Mouse (Mus musculus): ENCODE measurements around the gene Atg9b.

Gene Atg9b

DNA sequence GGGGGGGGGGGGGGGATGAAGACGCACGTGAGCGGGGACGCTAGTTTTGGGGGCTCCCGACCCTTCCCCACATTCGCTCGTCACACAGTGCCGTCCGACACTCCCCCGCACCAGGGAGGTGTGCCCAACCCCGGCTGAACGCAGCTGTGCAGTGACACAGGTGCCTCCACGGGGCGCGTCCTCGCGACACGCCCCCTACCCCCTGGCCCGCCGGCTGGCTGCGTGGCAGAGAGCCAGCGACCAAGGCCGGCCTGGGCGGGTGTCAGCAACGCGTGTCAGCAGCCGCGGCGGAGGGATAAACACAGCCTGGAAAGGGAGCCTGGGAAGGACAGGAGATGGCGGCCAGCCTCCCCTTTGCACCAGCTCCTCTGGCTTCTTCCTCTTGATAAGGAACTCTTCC lies 43.4 kb downstream of the Atg9b start:
- no peak for DNase-seq (ENCODE audit: low read depth)

GRCm38 (mm10) chr5:24348128-24348527 lies 43.8 kb downstream of the Atg9b start:
- DNase-seq (ENCODE audit: low read depth) = peak; percentile 53

DNA sequence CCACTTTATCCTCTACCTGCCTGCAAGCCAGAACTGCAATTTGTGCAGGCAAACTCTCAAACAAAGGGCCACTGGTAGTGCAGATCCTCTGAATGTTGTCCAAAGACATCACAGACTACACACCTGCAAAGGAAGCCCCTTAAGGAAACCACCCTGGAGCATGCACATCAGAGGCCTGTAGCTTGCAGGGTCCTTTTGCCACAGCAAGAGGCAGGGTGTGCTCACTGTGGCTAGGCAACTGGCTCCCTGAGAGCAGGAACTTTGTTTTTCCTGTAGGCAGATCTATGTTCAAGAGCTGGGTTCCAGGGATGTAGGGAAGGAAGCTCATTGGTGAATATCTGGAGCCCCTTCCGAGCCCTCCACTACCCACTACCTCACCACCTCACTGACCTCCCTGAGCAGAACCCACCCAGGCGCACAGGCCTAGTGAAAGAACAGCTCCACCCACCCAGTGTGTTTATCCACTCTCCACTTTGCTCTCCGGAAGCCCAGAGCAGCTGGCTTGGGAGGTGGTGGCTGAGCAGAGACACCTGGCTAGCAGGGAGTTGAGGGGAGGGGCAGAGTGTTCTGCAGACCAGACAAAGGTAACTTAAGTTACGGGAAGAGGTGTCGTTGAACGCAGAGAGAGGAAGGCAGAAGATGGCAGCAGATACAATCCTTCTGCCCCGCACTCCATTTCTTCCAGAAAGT lies 44.6 kb downstream of the Atg9b start:
- no peak for DNase-seq (ENCODE audit: low read depth)

DNA sequence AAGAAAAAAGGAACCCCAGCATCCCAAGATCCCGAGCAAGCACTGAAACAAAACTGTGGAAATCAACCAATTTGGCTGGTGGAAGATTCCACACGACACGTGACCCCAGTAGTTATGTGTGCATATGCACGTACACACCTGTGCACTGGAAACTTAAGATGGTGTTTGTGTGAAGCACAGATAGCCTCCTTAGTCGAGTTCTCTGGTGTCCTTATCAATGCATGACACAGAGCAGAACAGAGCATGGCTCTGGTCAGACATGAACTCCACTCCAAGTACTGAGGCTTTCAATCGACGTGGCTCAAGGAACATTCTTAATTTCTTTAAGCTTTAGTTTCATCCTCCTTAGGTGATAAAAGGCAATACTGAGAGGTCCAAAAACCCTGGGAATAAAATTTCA lies 45.6 kb downstream of the Atg9b start:
- DNase-seq (ENCODE audit: low read depth) = no peak

GRCm38 (mm10) chr5:24344477-24345051 lies 47.4 kb downstream of the Atg9b start:
- no peak for DNase-seq (ENCODE audit: low read depth)

GRCm38 (mm10) chr5:24343977-24344436 lies 47.9 kb downstream of the Atg9b start:
- DNase-seq (ENCODE audit: low read depth) = no peak

DNA sequence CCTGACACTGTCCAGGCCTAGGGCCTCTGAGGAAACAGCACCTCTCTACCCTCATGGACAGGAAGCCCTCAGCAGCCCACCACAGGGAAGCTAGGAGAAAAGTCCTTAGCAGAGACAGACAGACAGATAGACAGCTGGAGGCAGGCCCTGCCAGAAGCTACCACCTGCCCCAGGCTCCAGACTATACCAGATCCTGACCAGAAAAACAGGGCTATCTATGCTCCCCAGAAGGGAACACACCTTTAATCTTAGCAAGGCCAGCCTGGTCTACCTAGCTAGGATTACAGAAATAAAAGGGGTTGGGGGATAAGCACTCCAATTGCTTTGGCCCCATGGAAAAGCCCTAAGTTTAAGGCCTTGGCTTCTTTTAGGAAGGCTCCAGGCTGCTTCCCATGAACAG lies 48.6 kb downstream of the Atg9b start:
- DNase-seq (ENCODE audit: low read depth) = no peak

- DNase-seq (ENCODE audit: low read depth) = no peak
These were observed 49.0 kb downstream of the Atg9b start for GRCm38 (mm10) chr5:24342966-24343365.

GRCm38 (mm10) chr5:24342205-24342963 lies 49.6 kb downstream of the Atg9b start:
- DNase-seq (ENCODE audit: low read depth) = no peak

DNA sequence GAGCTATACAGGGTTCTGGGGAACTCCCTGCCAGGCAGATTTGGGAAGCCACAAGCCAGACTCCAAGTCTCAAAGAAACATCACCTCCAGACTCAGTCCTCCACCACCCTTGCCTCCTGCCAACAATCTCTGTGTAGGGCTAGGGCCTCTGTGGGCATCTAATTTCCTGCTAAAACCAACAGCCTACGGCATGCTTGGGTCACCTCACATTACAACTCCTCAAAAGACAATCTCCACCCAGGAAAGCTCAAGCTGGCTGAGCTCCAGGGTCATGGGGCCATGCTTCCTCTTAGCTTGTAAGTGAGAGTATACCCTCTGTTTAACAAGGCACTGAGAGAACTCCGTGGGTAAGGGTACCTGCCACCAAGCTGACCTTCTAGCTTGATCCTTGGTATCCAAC lies 54.1 kb downstream of the Atg9b start:
- DNase-seq (ENCODE audit: low read depth) = no peak

DNA sequence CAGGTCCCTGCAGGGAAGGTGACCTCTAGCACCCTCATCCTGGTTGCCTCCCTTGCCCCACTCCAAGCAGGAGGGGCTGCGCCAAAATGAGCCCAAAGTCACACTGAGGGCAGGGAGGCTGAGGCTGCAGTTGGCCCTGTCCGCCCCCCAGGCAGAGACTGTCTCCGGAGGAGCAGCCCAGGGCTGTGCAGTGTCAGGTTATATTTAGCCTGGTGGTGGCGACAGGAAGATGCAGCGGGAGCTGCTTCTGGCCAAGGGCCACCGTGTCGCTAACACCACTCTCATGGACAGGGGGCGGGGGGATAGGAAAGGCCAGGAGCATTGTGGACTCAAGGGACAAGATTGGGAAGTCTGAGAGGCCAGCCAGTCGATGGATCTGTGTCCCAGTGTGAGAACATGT lies 54.6 kb downstream of the Atg9b start:
- no peak for DNase-seq (ENCODE audit: low read depth)

GRCm38 (mm10) chr5:24335888-24336511 lies 55.9 kb downstream of the Atg9b start:
- DNase-seq (ENCODE audit: low read depth) = no peak

GRCm38 (mm10) chr5:24334749-24335148 lies 57.2 kb downstream of the Atg9b start:
- no peak for DNase-seq (ENCODE audit: low read depth)

All from c-Kit-positive CD71-negative TER-119-negative erythroid progenitor cells, embryonic 14.5 days (primary cell).